ENCODE assay signal across 8 mouse cellular contexts in the genomic region with DNA sequence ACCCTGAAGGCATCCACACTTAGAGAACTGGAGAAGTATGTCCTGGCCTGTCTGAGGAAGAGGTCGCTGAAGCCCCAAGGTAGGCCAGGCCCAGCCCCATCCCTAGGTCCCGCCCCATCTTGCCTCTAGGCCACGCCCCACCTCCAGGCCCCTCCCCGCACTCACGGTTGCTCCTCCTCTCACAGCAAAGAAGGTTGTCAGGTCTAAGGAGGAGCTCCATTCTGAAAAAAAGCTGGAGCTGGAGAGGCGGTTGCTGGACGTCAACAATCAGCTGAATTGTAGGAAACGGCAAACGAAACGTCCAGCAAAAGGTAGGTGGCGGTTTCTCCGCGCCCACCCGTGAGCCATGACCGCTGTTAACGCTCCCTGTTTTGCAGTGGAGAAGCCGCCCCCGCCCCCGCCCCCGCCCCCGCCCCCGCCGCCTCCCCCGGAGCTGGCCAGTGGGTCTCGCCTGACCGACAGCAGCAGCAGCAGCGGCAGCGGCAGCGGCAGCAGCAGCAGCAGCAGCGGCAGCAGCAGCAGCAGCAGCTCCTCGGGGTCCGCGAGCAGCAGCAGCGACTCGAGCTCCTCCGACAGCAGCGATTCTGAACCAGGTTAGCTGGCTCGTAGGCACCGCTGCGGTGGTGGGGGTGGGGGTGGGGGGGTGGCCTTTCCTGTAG. TPM values are rescaled to one million over a fixed set of nuclear protein-coding genes. Genes with fewer than 3 reads are reported as not detected.
DNase-seq lines count a peak whose midpoint lies in the region; ATAC-seq and TF ChIP-seq lines count a peak whose summit lies in the region.

No protein-coding gene starts in this region.

- TF ChIP-seq POLR2A in bone marrow macrophage, adult 2 months (IDR thresholded peaks at IDR 0.05; ENCODE audit: borderline replicate concordance, low read depth, low read length), result no peak
- peak; percentile 63 for TF ChIP-seq POLR2A in embryonic fibroblast, embryonic 13.5 days (IDR thresholded peaks at IDR 0.05; ENCODE audit: low read depth, low read length)

- peak overlapping the region; percentile 19; the same call in 1 of the 2 replicates for H3K27ac ChIP-seq in bone marrow macrophage, adult 2 months (ENCODE audit: insufficient read depth, low read depth, low read length)
- H3K27ac ChIP-seq in embryonic fibroblast, embryonic 13.5 days (ENCODE audit: insufficient read depth, low read length), result no peak overlapping the region
- peak overlapping the region; percentile 65; the same call in 1 of the 2 replicates for H3K27ac ChIP-seq in kidney, embryonic 14.5 days (ENCODE audit: low read depth, low read length)
- H3K27ac ChIP-seq in limb, embryonic 15.5 days, result peak overlapping the region; percentile 81

- H3K9me3 ChIP-seq in kidney, embryonic 14.5 days (ENCODE audit: control insufficient read depth, low read length), result no peaks in the 10 kb centered on the region
- H3K9me3 ChIP-seq in limb, embryonic 15.5 days, result no peaks in the 10 kb centered on the region

- peak overlapping the region; percentile 72 for H3K4me3 ChIP-seq in bone marrow macrophage, adult 2 months (ENCODE audit: insufficient read depth, low read length)
- peak overlapping the region; percentile 44 for H3K4me3 ChIP-seq in embryonic fibroblast, embryonic 13.5 days (ENCODE audit: insufficient read depth, low read length)
- peak overlapping the region; percentile 59 for H3K4me3 ChIP-seq in kidney, embryonic 14.5 days (ENCODE audit: low read length)
- H3K4me3 ChIP-seq in limb, embryonic 15.5 days, result peak overlapping the region; percentile 59

- H3K4me2 ChIP-seq in kidney, embryonic 14.5 days (replicated peaks; ENCODE audit: low read depth, low read length), result peak overlapping the region; percentile 52
- peak overlapping the region; percentile 46 for H3K4me2 ChIP-seq in limb, embryonic 15.5 days

- no peaks in the 10 kb centered on the region for H3K27me3 ChIP-seq in kidney, embryonic 14.5 days (ENCODE audit: control insufficient read depth, insufficient read depth, low read length)
- H3K27me3 ChIP-seq in limb, embryonic 15.5 days, result no peaks in the 10 kb centered on the region

- H3K4me1 ChIP-seq in bone marrow macrophage, adult 2 months (ENCODE audit: control insufficient read depth, insufficient read depth, low read length), result peaks cover 11% of the 10 kb centered on the region
- H3K4me1 ChIP-seq in embryonic fibroblast, embryonic 13.5 days (ENCODE audit: control insufficient read depth, insufficient read depth, low read length), result peaks cover 6% of the 10 kb centered on the region; the same call in 1 of the 2 replicates
- 0 out of 2 replicates have a peak, but pooled peaks cover 7% of the 10 kb centered on the region for H3K4me1 ChIP-seq in kidney, embryonic 14.5 days (ENCODE audit: control insufficient read depth, insufficient read depth, low read length)
- peaks cover 7% of the 10 kb centered on the region; the same call in 1 of the 2 replicates for H3K4me1 ChIP-seq in limb, embryonic 15.5 days

- 4% methylated on average over 40 of the region's 40 CpGs for WGBS in kidney, embryonic 14.5 days
- WGBS in limb, embryonic 15.5 days, result under 1% methylated on average over 35 of the region's 40 CpGs

- peak; percentile 99 for ATAC-seq in kidney, embryonic 14.5 days (ENCODE audit: low FRiP score, low TSS enrichment)
- peak; percentile 93 for ATAC-seq in limb, embryonic 15.5 days (ENCODE audit: insufficient number of reproducible peaks, low FRiP score, low TSS enrichment, low read depth)

- H3K36me3 ChIP-seq in kidney, embryonic 14.5 days (ENCODE audit: control insufficient read depth, insufficient read depth, low read length), result no peaks in the 10 kb centered on the region
- no peaks in the 10 kb centered on the region for H3K36me3 ChIP-seq in limb, embryonic 15.5 days

- TF ChIP-seq CTCF in bone marrow macrophage, adult 2 months (IDR thresholded peaks at IDR 0.05; ENCODE audit: low read depth, low read length), result no peak
- no peak for TF ChIP-seq CTCF in embryonic fibroblast, embryonic 13.5 days (IDR thresholded peaks at IDR 0.05; ENCODE audit: borderline replicate concordance, insufficient read depth, low read length)

- H3K9ac ChIP-seq in kidney, embryonic 14.5 days (ENCODE audit: low read depth, low read length), result peak overlapping the region; percentile 56
- peak overlapping the region; percentile 37; the same call in 1 of the 2 replicates for H3K9ac ChIP-seq in limb, embryonic 15.5 days

- DNase-seq in A20 (ENCODE audit: low read depth, low spot score), result peak; percentile 94
- peak; percentile 85 for DNase-seq in heart, adult 9 months (ENCODE audit: low spot score in 2 of 2)
- DNase-seq in monocyte, adult 2 months (ENCODE audit: low read depth in 1 of 2, low spot score in 2 of 2), result peak; percentile 33 to 71
- DNase-seq in spleen, postnatal 36 days (ENCODE audit: low spot score in 2 of 2), result peak; percentile 87 to 88

RNA-seq across cellular contexts. Expression of gene Brdt, which starts 28.6 kb away (rescaled TPM):
- 1.6 and 1.8 TPM in 2 replicates for polyA plus RNA-seq in bone marrow macrophage, adult 2 months (2012; ENCODE audit: insufficient read depth, insufficient read length, missing spikeins)
- 1.4 and 2.0 TPM in 2 replicates for polyA plus RNA-seq in embryonic fibroblast, embryonic 13.5 days (2011; ENCODE audit: insufficient read length, low read depth, missing spikeins)
- polyA plus RNA-seq in kidney, embryonic 14.5 days (2014; fragmentation: Nextera tagmentation; extraction: Ambion mirVana), result 1.4 and 1.9 TPM in 2 replicates
- 3.9 and 4.3 TPM in 2 replicates for polyA plus RNA-seq in limb, embryonic 15.5 days (2015; fragmentation: Nextera tagmentation; extraction: Ambion mirVana)

RNA-seq across cellular contexts. Expression of gene Ephx4, which starts 43.0 kb away (rescaled TPM):
- polyA plus RNA-seq in bone marrow macrophage, adult 2 months (2012; ENCODE audit: insufficient read depth, insufficient read length, missing spikeins), result not detected in 2 replicates
- polyA plus RNA-seq in embryonic fibroblast, embryonic 13.5 days (2011; ENCODE audit: insufficient read length, low read depth, missing spikeins), result not detected in 2 replicates
- polyA plus RNA-seq in kidney, embryonic 14.5 days (2014; fragmentation: Nextera tagmentation; extraction: Ambion mirVana), result 2.5 and 2.7 TPM in 2 replicates
- polyA plus RNA-seq in limb, embryonic 15.5 days (2015; fragmentation: Nextera tagmentation; extraction: Ambion mirVana), result 2.1 TPM in 2 replicates
